Mouse (Mus musculus): Measurements from ENCODE around the gene Slc27a5. TPM values are rescaled to one million over a fixed set of nuclear protein-coding genes. Genes with fewer than 3 reads are reported as not detected.

The Slc27a5 gene
- polyA plus RNA-seq (2011; ENCODE audit: insufficient read depth, insufficient read length, low read depth, missing spikeins) = 0.75 TPM in 1 of 2 replicates, not detected in the other

- H3K9ac ChIP-seq (ENCODE audit: low read depth, poor library complexity, severe bottlenecking) = no peak within 1 kb of the TSS
- H3K9me3 ChIP-seq (replicated peaks; ENCODE audit: control insufficient read depth, insufficient read depth, low read length, poor library complexity, severe bottlenecking) = no peaks in the 10 kb centered on the region
- H3K27me3 ChIP-seq (ENCODE audit: control insufficient read depth, insufficient read depth, low read length, poor library complexity, severe bottlenecking) = no peaks in the 10 kb centered on the region
- H3K4me1 ChIP-seq (ENCODE audit: control insufficient read depth, insufficient read depth, low read length) = no peaks in the 10 kb centered on the region
- no peak within 1 kb of the TSS for H3K27ac ChIP-seq (ENCODE audit: insufficient read depth, low read length)
- TF ChIP-seq CTCF (IDR thresholded peaks at IDR 0.05; ENCODE audit: low read depth, low read length) = no peak
- no peak within 1 kb of the TSS for H3K4me3 ChIP-seq (ENCODE audit: low read depth, low read length)
- no peaks in the 10 kb centered on the region for H3K36me3 ChIP-seq (ENCODE audit: control insufficient read depth, insufficient read depth, low read length, poor library complexity, severe bottlenecking)
Measured at GRCm38 (mm10) chr7:12998053-12998452, at the start of gene Slc27a5. TSS of gene Slc27a5 (minus strand) at chr7:12998192.

- TF ChIP-seq EP300 (IDR thresholded peaks at IDR 0.05; ENCODE audit: insufficient read depth, low read depth, low read length) (no peak), POLR2A (IDR thresholded peaks at IDR 0.05; ENCODE audit: insufficient read depth, low read length) (no peak), CTCF (IDR thresholded peaks at IDR 0.05; ENCODE audit: low read depth, low read length) (peak; percentile 64)
- Histone ChIP-seq H3K4me1 (ENCODE audit: control insufficient read depth, insufficient read depth, low read length) (no peaks in the 10 kb centered on the region), H3K27me3 (ENCODE audit: control insufficient read depth, insufficient read depth, low read length, poor library complexity, severe bottlenecking) (no peaks in the 10 kb centered on the region), H3K36me3 (ENCODE audit: control insufficient read depth, insufficient read depth, low read length, poor library complexity, severe bottlenecking) (no peaks in the 10 kb centered on the region), H3K9ac (ENCODE audit: low read depth, poor library complexity, severe bottlenecking) (no peak overlapping the region), H3K27ac (ENCODE audit: insufficient read depth, low read length) (no peak overlapping the region), H3K4me3 (ENCODE audit: low read depth, low read length) (no peak overlapping the region), H3K9me3 (replicated peaks; ENCODE audit: control insufficient read depth, insufficient read depth, low read length, poor library complexity, severe bottlenecking) (no peaks in the 10 kb centered on the region)
Measured at GRCm38 (mm10) chr7:13046084-13046483, 48.1 kb upstream of the Slc27a5 start.

- no peak for TF ChIP-seq POLR2A (IDR thresholded peaks at IDR 0.05; ENCODE audit: insufficient read depth, low read length)
- TF ChIP-seq CTCF (IDR thresholded peaks at IDR 0.05; ENCODE audit: low read depth, low read length) = no peak
- TF ChIP-seq EP300 (IDR thresholded peaks at IDR 0.05; ENCODE audit: insufficient read depth, low read depth, low read length) = no peak
- H3K4me1 ChIP-seq (ENCODE audit: control insufficient read depth, insufficient read depth, low read length) = no peaks in the 10 kb centered on the region
- H3K36me3 ChIP-seq (ENCODE audit: control insufficient read depth, insufficient read depth, low read length, poor library complexity, severe bottlenecking) = no peaks in the 10 kb centered on the region
- no peaks in the 10 kb centered on the region for H3K9me3 ChIP-seq (replicated peaks; ENCODE audit: control insufficient read depth, insufficient read depth, low read length, poor library complexity, severe bottlenecking)
- no peak overlapping the region for H3K27ac ChIP-seq (ENCODE audit: insufficient read depth, low read length)
- H3K27me3 ChIP-seq (ENCODE audit: control insufficient read depth, insufficient read depth, low read length, poor library complexity, severe bottlenecking) = no peaks in the 10 kb centered on the region
- peak overlapping the region; percentile 76 for H3K4me3 ChIP-seq (ENCODE audit: low read depth, low read length)
- H3K9ac ChIP-seq (ENCODE audit: low read depth, poor library complexity, severe bottlenecking) = peak overlapping the region; percentile 59
Measured at GRCm38 (mm10) chr7:13044254-13044625, 46.2 kb upstream of the Slc27a5 start.

- Histone ChIP-seq H3K27me3 (ENCODE audit: control insufficient read depth, insufficient read depth, low read length, poor library complexity, severe bottlenecking) (no peaks in the 10 kb centered on the region), H3K27ac (ENCODE audit: insufficient read depth, low read length) (no peak overlapping the region), H3K9me3 (replicated peaks; ENCODE audit: control insufficient read depth, insufficient read depth, low read length, poor library complexity, severe bottlenecking) (no peaks in the 10 kb centered on the region), H3K9ac (ENCODE audit: low read depth, poor library complexity, severe bottlenecking) (peak overlapping the region; percentile 59), H3K4me3 (ENCODE audit: low read depth, low read length) (peak overlapping the region; percentile 76), H3K36me3 (ENCODE audit: control insufficient read depth, insufficient read depth, low read length, poor library complexity, severe bottlenecking) (no peaks in the 10 kb centered on the region), H3K4me1 (ENCODE audit: control insufficient read depth, insufficient read depth, low read length) (no peaks in the 10 kb centered on the region)
- TF ChIP-seq CTCF (IDR thresholded peaks at IDR 0.05; ENCODE audit: low read depth, low read length) (no peak), EP300 (IDR thresholded peaks at IDR 0.05; ENCODE audit: insufficient read depth, low read depth, low read length) (0 out of 2 replicates have a peak, but pooled peaks have one; percentile 12)
Measured at GRCm38 (mm10) chr7:13043445-13044253, 45.7 kb upstream of the Slc27a5 start.

- H3K9me3 ChIP-seq (replicated peaks; ENCODE audit: control insufficient read depth, insufficient read depth, low read length, poor library complexity, severe bottlenecking) = no peaks in the 10 kb centered on the region
- TF ChIP-seq POLR2A (IDR thresholded peaks at IDR 0.05; ENCODE audit: insufficient read depth, low read length) (no peak), EP300 (IDR thresholded peaks at IDR 0.05; ENCODE audit: insufficient read depth, low read depth, low read length) (no peak), CTCF (IDR thresholded peaks at IDR 0.05; ENCODE audit: low read depth, low read length) (no peak)
- no peaks in the 10 kb centered on the region for H3K4me1 ChIP-seq (ENCODE audit: control insufficient read depth, insufficient read depth, low read length)
- H3K27me3 ChIP-seq (ENCODE audit: control insufficient read depth, insufficient read depth, low read length, poor library complexity, severe bottlenecking) = no peaks in the 10 kb centered on the region
- no peak overlapping the region for H3K27ac ChIP-seq (ENCODE audit: insufficient read depth, low read length)
- peak overlapping the region; percentile 59 for H3K9ac ChIP-seq (ENCODE audit: low read depth, poor library complexity, severe bottlenecking)
- H3K4me3 ChIP-seq (ENCODE audit: low read depth, low read length) = peak overlapping the region; percentile 76
- no peaks in the 10 kb centered on the region for H3K36me3 ChIP-seq (ENCODE audit: control insufficient read depth, insufficient read depth, low read length, poor library complexity, severe bottlenecking)
Measured at GRCm38 (mm10) chr7:13043120-13043444, 45.1 kb upstream of the Slc27a5 start.

GRCm38 (mm10) chr7:13042511-13042910 lies 44.5 kb upstream of the Slc27a5 start:
- TF ChIP-seq POLR2A (IDR thresholded peaks at IDR 0.05; ENCODE audit: insufficient read depth, low read length) = no peak
- TF ChIP-seq CTCF (IDR thresholded peaks at IDR 0.05; ENCODE audit: low read depth, low read length) = no peak
- TF ChIP-seq EP300 (IDR thresholded peaks at IDR 0.05; ENCODE audit: insufficient read depth, low read depth, low read length) = no peak
- Histone ChIP-seq H3K27me3 (ENCODE audit: control insufficient read depth, insufficient read depth, low read length, poor library complexity, severe bottlenecking) (no peaks in the 10 kb centered on the region), H3K9ac (ENCODE audit: low read depth, poor library complexity, severe bottlenecking) (no peak overlapping the region), H3K4me1 (ENCODE audit: control insufficient read depth, insufficient read depth, low read length) (no peaks in the 10 kb centered on the region), H3K9me3 (replicated peaks; ENCODE audit: control insufficient read depth, insufficient read depth, low read length, poor library complexity, severe bottlenecking) (no peaks in the 10 kb centered on the region), H3K4me3 (ENCODE audit: low read depth, low read length) (no peak overlapping the region), H3K27ac (ENCODE audit: insufficient read depth, low read length) (no peak overlapping the region), H3K36me3 (ENCODE audit: control insufficient read depth, insufficient read depth, low read length, poor library complexity, severe bottlenecking) (no peaks in the 10 kb centered on the region)
